Mouse (Mus musculus): ENCODE results near the gene Hdac1. TPM values are rescaled to one million over a fixed set of nuclear protein-coding genes. Genes with fewer than 3 reads are reported as not detected.

Hdac1 gene
- polyA plus RNA-seq (2015; fragmentation: Nextera tagmentation; extraction: Ambion mirVana), result 200 and 203 TPM in 2 replicates

DNA sequence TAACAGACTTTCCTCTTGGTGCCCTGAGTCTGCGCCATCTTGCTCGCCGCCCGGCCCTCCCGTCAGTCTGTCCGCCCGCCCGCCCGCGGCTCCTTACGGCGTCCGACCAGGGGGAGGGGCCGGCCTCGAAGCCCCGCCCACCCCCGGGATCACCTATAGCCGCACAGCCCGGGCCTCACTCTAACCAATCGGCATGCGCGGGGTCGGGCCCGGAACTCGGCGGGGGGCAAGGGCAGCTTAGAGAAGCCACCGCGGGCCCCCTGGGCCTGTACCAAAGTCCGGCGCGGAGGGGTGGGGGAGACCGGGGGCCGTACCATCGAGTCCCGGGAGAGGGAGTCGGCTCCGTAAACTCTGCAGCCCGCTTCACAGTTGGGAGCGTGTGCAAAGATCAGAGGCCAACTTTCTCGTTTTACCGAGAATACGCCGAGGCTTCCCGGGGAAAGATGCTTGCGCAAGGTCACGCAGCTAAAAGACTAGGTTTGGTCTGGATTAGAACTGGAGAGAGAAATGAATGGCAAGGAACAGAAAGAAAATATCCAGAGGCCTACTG, at the start of gene Hdac1:
Hdac1 (minus strand) TSS at position 122 of the 550 bp plus-strand sequence.
- peak; percentile 99 for ATAC-seq
- Histone ChIP-seq H3K27me3 (replicated peaks) (no peaks in the 10 kb centered on the region), H3K36me3 (peaks cover 5% of the 10 kb centered on the region; the same call in 1 of the 2 replicates), H3K9ac (peak within 1 kb of the TSS; percentile 92), H3K4me1 (replicated peaks) (peaks cover 17% of the 10 kb centered on the region), H3K4me2 (replicated peaks) (peak within 1 kb of the TSS; percentile 73), H3K27ac (peak within 1 kb of the TSS; percentile 84), H3K4me3 (replicated peaks) (peak within 1 kb of the TSS; percentile 80), H3K9me3 (no peaks in the 10 kb centered on the region)
- under 1% methylated on average over 44 of the region's 46 CpGs for WGBS

DNA sequence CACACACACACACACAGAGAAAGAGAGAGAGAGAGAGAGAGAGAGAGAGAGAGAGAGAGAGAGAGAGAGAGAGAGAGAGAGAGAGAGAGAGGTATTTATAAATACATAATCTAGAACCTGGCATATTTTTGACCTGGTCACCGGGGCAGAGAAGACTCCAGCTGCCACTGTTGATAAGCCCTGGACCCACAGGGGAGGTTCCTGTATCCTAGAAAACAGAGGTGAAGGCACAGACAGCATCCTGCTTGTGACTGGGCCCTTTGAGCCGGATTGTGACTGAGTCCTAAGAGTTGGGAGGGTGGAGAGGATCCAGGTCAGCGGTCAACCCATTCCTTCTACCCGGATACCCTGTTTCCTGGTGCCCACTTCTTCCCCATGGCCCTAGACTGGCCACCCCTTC, 46.4 kb upstream of the Hdac1 start:
- Histone ChIP-seq H3K9me3 (no peaks in the 10 kb centered on the region), H3K4me1 (replicated peaks) (peaks cover 5% of the 10 kb centered on the region; the same call in 1 of the 2 replicates), H3K27me3 (replicated peaks) (no peaks in the 10 kb centered on the region), H3K9ac (no peak overlapping the region), H3K27ac (no peak overlapping the region), H3K4me2 (replicated peaks) (no peak overlapping the region), H3K4me3 (replicated peaks) (no peak overlapping the region), H3K36me3 (peaks cover 23% of the 10 kb centered on the region)
- 60% methylated on average over 4 of the region's 4 CpGs for WGBS
- ATAC-seq, result no peak

DNA sequence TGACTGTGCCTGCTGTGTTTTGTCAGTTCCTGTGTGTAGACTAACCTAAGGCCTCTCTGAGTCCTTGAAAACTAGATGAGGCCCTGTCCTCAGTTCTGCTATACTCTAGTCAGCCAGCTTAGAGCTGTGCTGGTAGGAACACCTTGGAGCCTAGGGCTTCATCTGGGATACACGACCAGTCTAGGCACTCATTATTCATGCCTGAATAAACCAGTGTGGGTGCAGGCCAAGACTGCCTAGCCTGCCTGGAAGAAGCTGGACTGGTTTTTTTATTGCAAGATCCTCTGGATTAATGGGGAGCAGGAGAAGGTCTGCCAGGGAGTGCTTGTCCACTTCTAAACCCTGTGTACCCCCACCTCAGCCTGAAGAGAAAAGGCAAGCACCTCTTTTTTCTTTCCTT, 44.4 kb upstream of the Hdac1 start:
- Histone ChIP-seq H3K4me1 (replicated peaks) (peaks cover 5% of the 10 kb centered on the region; the same call in 1 of the 2 replicates), H3K27me3 (replicated peaks) (no peaks in the 10 kb centered on the region), H3K9ac (no peak overlapping the region), H3K27ac (no peak overlapping the region), H3K9me3 (no peaks in the 10 kb centered on the region), H3K36me3 (peaks cover 8% of the 10 kb centered on the region), H3K4me2 (replicated peaks) (no peak overlapping the region), H3K4me3 (replicated peaks) (no peak overlapping the region)
- no peak for ATAC-seq
- 48% methylated on average over 1 of the region's 1 CpGs for WGBS

DNA sequence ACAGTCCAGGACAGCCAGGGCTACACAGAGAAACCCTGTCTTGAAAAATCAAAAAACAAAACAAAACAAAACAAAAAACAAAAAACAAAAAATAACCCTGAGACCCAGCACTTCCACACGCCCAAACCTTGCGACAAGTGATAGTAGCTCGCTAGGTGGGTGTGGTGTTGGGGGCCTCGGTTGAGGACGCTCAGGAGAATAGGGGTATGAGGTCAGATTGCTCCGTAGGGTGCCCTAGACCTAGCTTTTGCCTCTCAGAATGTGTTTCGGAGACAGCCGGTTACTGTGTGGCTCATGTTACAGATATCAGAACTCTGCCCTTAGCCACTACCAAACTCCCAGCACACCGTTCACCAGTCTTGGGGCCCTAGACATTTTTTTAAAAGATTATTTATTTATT, 43.3 kb upstream of the Hdac1 start:
- Histone ChIP-seq H3K4me1 (replicated peaks) (peaks cover 5% of the 10 kb centered on the region; the same call in 1 of the 2 replicates), H3K4me3 (replicated peaks) (no peak overlapping the region)
- 80% methylated on average over 9 of the region's 9 CpGs for WGBS

DNA sequence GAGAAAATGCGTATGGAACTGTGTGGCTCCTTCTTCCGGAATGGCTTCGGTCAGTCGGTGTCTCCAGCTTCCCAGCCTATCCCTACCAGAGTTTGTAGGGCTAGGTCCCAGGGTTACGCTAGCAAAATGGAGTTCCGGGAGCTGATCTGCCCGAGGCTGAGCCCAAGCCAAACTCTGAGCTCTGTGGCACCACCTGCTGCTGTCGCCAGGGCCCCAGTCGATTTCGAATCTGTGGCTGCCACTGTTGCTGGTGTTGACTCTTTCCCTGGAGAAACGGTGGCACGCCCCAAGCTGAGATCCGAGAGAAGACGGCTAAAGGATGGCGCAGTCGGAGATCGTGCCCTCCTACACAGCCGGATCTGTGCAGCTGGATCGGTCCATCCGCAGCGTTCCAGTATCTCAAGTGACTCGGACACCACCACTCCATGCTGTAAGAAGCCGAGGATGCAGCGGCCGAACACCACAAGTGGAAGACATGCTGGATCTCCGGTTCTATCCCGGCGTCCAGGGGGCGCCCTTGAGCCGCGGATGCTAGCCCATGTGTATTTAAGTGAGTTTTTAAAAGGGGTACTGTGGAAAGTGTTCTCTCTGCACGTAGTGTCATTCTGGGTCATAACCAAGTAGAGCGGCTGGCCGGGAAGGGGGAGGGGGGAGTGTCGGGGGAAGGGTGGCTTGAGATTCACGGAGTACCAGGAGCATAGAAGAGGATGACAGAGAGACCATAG, 42.5 kb upstream of the Hdac1 start:
- Histone ChIP-seq H3K4me3 (replicated peaks) (peak overlapping the region; percentile 47), H3K4me2 (replicated peaks) (peak overlapping the region; percentile 85), H3K9ac (peak overlapping the region; percentile 39), H3K27ac (peak overlapping the region; percentile 68), H3K4me1 (replicated peaks) (peaks cover 5% of the 10 kb centered on the region; the same call in 1 of the 2 replicates), H3K9me3 (no peaks in the 10 kb centered on the region), H3K27me3 (replicated peaks) (no peaks in the 10 kb centered on the region), H3K36me3 (no peaks in the 10 kb centered on the region)
- 2% methylated on average over 36 of the region's 36 CpGs for WGBS
- peak; percentile 83 for ATAC-seq

More for the DNA sequence above, 43.3 kb upstream of the Hdac1 start:
- ATAC-seq, result peak; percentile 1; the same call in 1 of the 2 replicates
- Histone ChIP-seq H3K9ac (0 out of 2 replicates have a peak overlapping the region, but pooled peaks have one; percentile 39), H3K4me2 (replicated peaks) (peak overlapping the region; percentile 85), H3K27ac (no peak overlapping the region), H3K36me3 (no peaks in the 10 kb centered on the region), H3K9me3 (no peaks in the 10 kb centered on the region), H3K27me3 (replicated peaks) (no peaks in the 10 kb centered on the region)

DNA sequence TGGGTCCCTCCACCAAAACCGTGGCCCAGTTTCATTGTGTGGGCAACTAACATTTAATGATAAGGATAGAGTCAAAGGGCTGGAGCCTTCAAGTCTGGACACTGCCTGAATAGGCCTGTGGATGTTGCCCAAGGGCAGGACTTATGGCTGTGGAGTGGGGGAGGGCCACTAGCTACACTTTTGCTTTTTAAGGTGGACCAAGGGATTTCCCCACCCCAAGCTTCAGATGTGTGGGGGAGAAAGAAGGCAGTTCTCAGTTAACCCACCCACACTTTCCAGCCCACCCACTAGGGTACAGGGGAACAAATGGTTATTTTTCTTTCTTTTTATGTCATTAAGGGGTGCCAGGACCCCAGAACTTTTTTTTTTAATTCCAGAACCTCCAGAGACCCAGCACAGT, 41.9 kb upstream of the Hdac1 start:
- Histone ChIP-seq H3K4me2 (replicated peaks) (peak overlapping the region; percentile 85), H3K4me1 (replicated peaks) (peaks cover 5% of the 10 kb centered on the region; the same call in 1 of the 2 replicates), H3K9me3 (no peaks in the 10 kb centered on the region), H3K9ac (peak overlapping the region; percentile 39), H3K4me3 (replicated peaks) (no peak overlapping the region; the same call in 1 of the 2 replicates), H3K27me3 (replicated peaks) (no peaks in the 10 kb centered on the region), H3K36me3 (no peaks in the 10 kb centered on the region), H3K27ac (no peak overlapping the region; the same call in 1 of the 2 replicates)
- WGBS, result 71% methylated on average over 1 of the region's 1 CpGs
- no peak for ATAC-seq

DNA sequence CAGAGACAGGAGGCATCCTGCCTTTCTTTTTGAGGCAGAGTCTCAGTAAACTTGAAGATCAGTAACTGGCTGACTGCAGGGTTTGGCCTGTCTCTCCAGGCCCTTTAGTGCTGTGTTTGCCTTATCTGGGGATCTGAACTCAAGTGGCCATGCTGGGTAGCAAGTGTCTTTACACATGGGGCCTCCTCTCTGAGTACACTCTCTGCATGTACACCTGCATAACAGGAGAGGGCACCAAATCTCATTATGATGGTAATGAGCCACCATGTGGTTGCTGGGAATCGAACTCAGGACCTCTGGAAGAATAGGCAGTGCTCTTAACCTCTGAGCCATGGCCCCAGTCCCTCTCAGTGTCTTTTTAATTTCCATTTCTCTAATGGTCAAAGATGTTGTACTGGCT, 39.7 kb upstream of the Hdac1 start:
- no peak for ATAC-seq
- peaks cover 5% of the 10 kb centered on the region; the same call in 1 of the 2 replicates for H3K4me1 ChIP-seq (replicated peaks)
- no peaks in the 10 kb centered on the region for H3K9me3 ChIP-seq
- no peak overlapping the region for H3K4me3 ChIP-seq (replicated peaks)
- H3K27me3 ChIP-seq (replicated peaks), result no peaks in the 10 kb centered on the region
- 86% methylated on average over 1 of the region's 1 CpGs for WGBS
- H3K27ac ChIP-seq, result no peak overlapping the region
- H3K36me3 ChIP-seq, result no peaks in the 10 kb centered on the region
- no peak overlapping the region for H3K4me2 ChIP-seq (replicated peaks)
- H3K9ac ChIP-seq, result no peak overlapping the region

DNA sequence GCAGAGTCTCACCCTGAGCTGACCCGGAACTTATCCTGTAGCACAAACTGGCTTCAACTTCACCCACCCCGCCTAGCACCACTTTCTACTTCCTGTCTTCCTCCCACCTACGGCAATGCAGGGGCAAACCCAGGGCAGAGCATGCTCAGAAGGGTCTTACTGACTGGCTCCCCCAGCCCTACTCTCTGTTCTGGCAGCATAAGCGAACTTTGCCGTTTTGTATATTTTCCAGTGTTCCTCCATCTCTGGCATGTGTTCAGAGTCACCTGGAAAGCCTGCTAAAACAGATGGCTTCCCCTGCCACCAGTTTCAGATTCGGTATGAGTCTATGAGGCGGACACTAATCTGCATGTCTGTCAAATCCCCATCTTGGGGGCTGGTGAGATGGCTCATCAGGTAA, 37.8 kb upstream of the Hdac1 start:
- Histone ChIP-seq H3K4me3 (replicated peaks) (no peak overlapping the region), H3K27ac (no peak overlapping the region), H3K27me3 (replicated peaks) (no peaks in the 10 kb centered on the region), H3K9ac (no peak overlapping the region), H3K9me3 (no peaks in the 10 kb centered on the region), H3K4me2 (replicated peaks) (no peak overlapping the region), H3K36me3 (no peaks in the 10 kb centered on the region), H3K4me1 (replicated peaks) (peaks cover 8% of the 10 kb centered on the region; the same call in 1 of the 2 replicates)
- WGBS, result 54% methylated on average over 7 of the region's 7 CpGs
- no peak for ATAC-seq

DNA sequence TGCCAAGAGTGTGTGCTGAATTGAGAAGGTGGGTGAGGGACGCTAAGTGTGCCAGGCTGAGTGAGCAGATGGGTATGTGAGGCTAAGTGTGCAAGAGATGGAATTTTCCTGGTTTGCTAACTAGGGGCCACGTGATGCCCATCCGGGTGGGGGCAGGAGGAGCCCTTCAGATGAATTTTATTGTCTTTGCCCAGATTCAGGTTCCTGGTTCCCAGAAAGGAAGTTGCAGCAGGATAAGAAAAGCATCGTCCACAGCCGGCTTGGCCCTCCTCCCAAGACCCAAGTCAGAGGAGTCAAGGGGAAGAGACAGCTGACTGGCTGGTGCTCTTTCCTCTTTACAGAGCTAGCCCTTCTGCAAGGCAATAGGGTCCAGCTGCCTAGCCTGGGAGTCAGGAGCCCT, 36.0 kb upstream of the Hdac1 start, which contains the start of gene Fam167b:
Fam167b (minus strand) TSS at position 84 of the 400 bp plus-strand sequence.
- 0 out of 2 replicates have a peak, but pooled peaks cover 3% of the 10 kb centered on the region for H3K4me1 ChIP-seq (replicated peaks)
- H3K27ac ChIP-seq, result no peak within 1 kb of the TSS
- no peaks in the 10 kb centered on the region for H3K27me3 ChIP-seq (replicated peaks)
- no peak within 1 kb of the TSS for H3K9ac ChIP-seq
- H3K4me2 ChIP-seq (replicated peaks), result no peak within 1 kb of the TSS
- H3K9me3 ChIP-seq, result no peaks in the 10 kb centered on the region
- 87% methylated on average over 5 of the region's 5 CpGs for WGBS
- no peak for ATAC-seq
- H3K4me3 ChIP-seq (replicated peaks), result no peak within 1 kb of the TSS
- no peaks in the 10 kb centered on the region for H3K36me3 ChIP-seq

DNA sequence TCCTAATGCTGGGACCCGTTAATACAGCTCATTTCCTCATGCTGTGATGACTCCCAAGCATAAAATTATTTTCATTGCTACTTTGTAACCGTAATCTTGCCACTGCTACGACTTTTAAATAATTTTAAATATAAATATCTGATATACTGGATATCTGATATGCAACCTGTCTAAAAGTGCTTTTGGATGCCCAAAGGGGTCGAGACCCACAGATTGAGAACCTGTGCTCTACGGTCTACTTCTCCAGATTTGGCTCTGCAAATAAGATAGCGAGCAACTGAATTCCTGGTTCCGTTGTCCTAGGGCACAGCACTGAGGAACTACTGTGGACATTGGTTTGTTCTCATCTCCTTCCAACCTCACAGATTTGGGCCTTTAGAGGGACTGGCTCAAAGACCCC, 35.2 kb upstream of the Hdac1 start:
- ATAC-seq, result no peak
- Histone ChIP-seq H3K4me3 (replicated peaks) (no peak overlapping the region), H3K4me1 (replicated peaks) (0 out of 2 replicates have a peak, but pooled peaks cover 3% of the 10 kb centered on the region), H3K9ac (no peak overlapping the region), H3K27me3 (replicated peaks) (no peaks in the 10 kb centered on the region), H3K36me3 (no peaks in the 10 kb centered on the region), H3K27ac (no peak overlapping the region), H3K9me3 (no peaks in the 10 kb centered on the region), H3K4me2 (replicated peaks) (no peak overlapping the region)
- 82% methylated on average over 7 of the region's 7 CpGs for WGBS

DNA sequence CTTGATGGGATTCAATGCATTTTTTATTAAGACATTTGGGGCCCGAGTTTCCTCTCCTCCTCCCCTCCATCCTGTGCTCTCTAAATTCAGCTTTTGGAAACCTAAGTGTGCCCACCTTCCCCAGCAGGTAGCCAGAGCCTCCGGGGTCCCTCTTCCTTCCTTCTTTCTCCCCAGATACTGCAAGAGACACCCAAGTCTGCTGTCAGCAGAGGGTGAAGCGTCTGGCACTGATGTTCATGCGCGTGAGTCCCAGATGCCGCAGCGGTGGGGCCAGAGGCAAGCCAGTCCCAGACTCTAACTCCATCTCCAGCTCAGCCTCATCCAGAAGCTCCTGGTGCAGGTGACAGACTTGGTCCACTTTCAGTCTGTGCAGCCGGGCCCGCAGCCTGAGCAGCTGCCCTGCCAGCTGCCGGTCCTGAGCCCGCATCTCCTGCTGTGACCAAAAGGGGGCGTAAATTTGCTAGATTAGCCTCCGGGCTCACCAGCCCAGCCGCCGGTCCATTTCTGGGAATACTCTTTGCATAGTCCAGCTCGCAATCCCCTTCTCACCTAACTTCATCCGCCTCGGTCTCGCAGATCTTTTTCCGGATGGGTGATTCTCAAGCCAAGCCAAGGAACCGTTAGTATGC, 34.5 kb upstream of the Hdac1 start:
- 0 out of 2 replicates have a peak, but pooled peaks have one; percentile 25 for ATAC-seq
- Histone ChIP-seq H3K9me3 (no peaks in the 10 kb centered on the region), H3K4me1 (replicated peaks) (0 out of 2 replicates have a peak, but pooled peaks cover 3% of the 10 kb centered on the region), H3K4me3 (replicated peaks) (no peak overlapping the region), H3K36me3 (no peaks in the 10 kb centered on the region), H3K27me3 (replicated peaks) (no peaks in the 10 kb centered on the region), H3K27ac (no peak overlapping the region), H3K4me2 (replicated peaks) (0 out of 2 replicates have a peak overlapping the region, but pooled peaks have one; percentile 2), H3K9ac (0 out of 2 replicates have a peak overlapping the region, but pooled peaks have one; percentile 2)
- WGBS, result 41% methylated on average over 21 of the region's 21 CpGs
